8 mouse cellular contexts compared by ENCODE assay signal in genomic region chr6:124996551-124997501, GRCm38 (mm10). TPM values are rescaled to one million over a fixed set of nuclear protein-coding genes. Genes with fewer than 3 reads are reported as not detected.
A peak's percentile ranks its signal among the peaks of the same experiment; 100 is the strongest.
DNase-seq lines count a peak whose midpoint lies in the region; ATAC-seq and TF ChIP-seq lines count a peak whose summit lies in the region.

Gene Pianp, plus strand, starts transcription at chr6:124996694.

- peak; percentile 42 for DNase-seq in gastrocnemius, postnatal 25 days
- peak; percentile 79 to 88 for DNase-seq in left cerebral cortex, postnatal 14 days (ENCODE audit: low spot score in 2 of 2)
- DNase-seq in right cerebral cortex, adult 2 months (ENCODE audit: low spot score in 2 of 2): peak; percentile 83 to 85
- DNase-seq in urinary bladder, postnatal 14 days (ENCODE audit: low spot score): peak; percentile 85

- H3K27me3 ChIP-seq in megakaryocyte, embryonic 14.5 days (replicated peaks): peaks cover 94% of the 10 kb centered on the region

- TF ChIP-seq POLR2A in cortical plate, adult 2 months (IDR thresholded peaks at IDR 0.05; ENCODE audit: extremely low read depth, insufficient read depth, low read length): peak; percentile 60; the same call in 1 of the 2 replicates

- H3K27ac ChIP-seq in cortical plate, adult 2 months (ENCODE audit: insufficient read depth, low read length): peak within 1 kb of the TSS; percentile 68

- no peak for TF ChIP-seq CTCF in cortical plate, adult 2 months (IDR thresholded peaks at IDR 0.05; ENCODE audit: extremely low read depth, insufficient read depth, low read length)

- no peaks in the 10 kb centered on the region for H3K9me3 ChIP-seq in megakaryocyte, embryonic 14.5 days

- intact Hi-C loops in left cerebral cortex, postnatal 14 days (cut with DNase I): no loop called here

- H3K4me1 ChIP-seq in cortical plate, adult 2 months (ENCODE audit: control insufficient read depth, insufficient read depth, low read length): peaks cover 2% of the 10 kb centered on the region; the same call in 1 of the 2 replicates
- peaks cover 67% of the 10 kb centered on the region for H3K4me1 ChIP-seq in megakaryocyte, embryonic 14.5 days

- no peaks in the 10 kb centered on the region for H3K36me3 ChIP-seq in megakaryocyte, embryonic 14.5 days (replicated peaks; ENCODE audit: low read length)

- peak within 1 kb of the TSS; percentile 88 for H3K4me3 ChIP-seq in cortical plate, adult 2 months (ENCODE audit: insufficient read depth, low read length)
- peak within 1 kb of the TSS; percentile 92 for H3K4me3 ChIP-seq in megakaryocyte, embryonic 14.5 days (replicated peaks)

- peak; percentile 71 for ATAC-seq in activated CD4-positive, CD25-positive, alpha-beta regulatory T cell, adult 4 months
- peak; percentile 51 for ATAC-seq in inflammation-experienced regulatory T-cells, adult 6 months

RNA-seq across cellular contexts. Expression of gene Pianp, which starts in this region (rescaled TPM):
- polyA plus RNA-seq in activated CD4-positive, CD25-positive, alpha-beta regulatory T cell, adult 4 months (2017; shearing (Covaris generic)): not detected
- polyA plus RNA-seq in cortical plate, adult 2 months (2012; rRNA removed): 157 and 164 TPM in 2 replicates
- total RNA-seq in gastrocnemius, postnatal 25 days (2021): not detected
- under 1 TPM in 2 of 3 experiments, not detected in 1; 0.46 to 0.48 TPM for polyA plus RNA-seq in inflammation-experienced regulatory T-cells, adult 6 months (2017; shearing (Covaris generic))
- total RNA-seq in left cerebral cortex, postnatal 14 days (2021): 100 to 1,000 TPM; 130 to 142 TPM
- 2.5 and 7.7 TPM in 2 replicates for polyA plus RNA-seq in megakaryocyte, embryonic 14.5 days (2012; ENCODE audit: insufficient read depth, low replicate concordance)

Comparison
In these comparisons a context has a peak if more than half of its experiments do, and no peak if none do; other contexts are left out.
1. Peak in every context shown above with its lines: DNase-seq, ATAC-seq, H3K4me3 ChIP-seq and H3K27ac ChIP-seq.
2. RNA of gene Pianp (total RNA-seq): 130 to 142 TPM in left cerebral cortex, postnatal 14 days; not detected in gastrocnemius, postnatal 25 days; every median in the first group is over 10 times any median in the second.
3. RNA of gene Pianp (polyA plus RNA-seq): 157 to 164 TPM in cortical plate, adult 2 months; 2.5 to 7.7 TPM in megakaryocyte, embryonic 14.5 days, 0.46 to 0.48 TPM in inflammation-experienced regulatory T-cells, adult 6 months and not detected in activated CD4-positive, CD25-positive, alpha-beta regulatory T cell, adult 4 months; every median in the first group is over 10 times any median in the second.
4. Peak in ATAC-seq in activated CD4-positive, CD25-positive, alpha-beta regulatory T cell, adult 4 months; RNA of the gene not detected or under 1 TPM.
5. Peak in DNase-seq in gastrocnemius, postnatal 25 days; RNA of the gene not detected or under 1 TPM.
6. Peak in ATAC-seq in inflammation-experienced regulatory T-cells, adult 6 months; RNA of the gene not detected or under 1 TPM.